Mouse (Mus musculus): ENCODE results near the gene Dynlrb2. TPM values are rescaled to one million over a fixed set of nuclear protein-coding genes. Genes with fewer than 3 reads are reported as not detected.

Gene Dynlrb2
- total RNA-seq (2021): not detected
- long read RNA-seq, experiment 1: 0 reads
- long read RNA-seq, experiment 2: 0 reads

- DNase-seq (ENCODE audit: low spot score): peak; percentile 87
These were observed at the start of gene Dynlrb2 for GRCm38 (mm10) chr8:116504477-116505120. Dynlrb2 (plus strand) TSS chr8:116504974.

- no peak for DNase-seq (ENCODE audit: low spot score)
These were observed 46.2 kb upstream of the Dynlrb2 start for GRCm38 (mm10) chr8:116458569-116458968.

- DNase-seq (ENCODE audit: low spot score): no peak
These were observed 43.3 kb upstream of the Dynlrb2 start for GRCm38 (mm10) chr8:116461472-116461871.

GRCm38 (mm10) chr8:116466586-116466985, 38.2 kb upstream of the Dynlrb2 start:
- DNase-seq (ENCODE audit: low spot score): no peak

GRCm38 (mm10) chr8:116467027-116467426, 37.7 kb upstream of the Dynlrb2 start:
- DNase-seq (ENCODE audit: low spot score): no peak

- DNase-seq (ENCODE audit: low spot score): no peak
These were observed 26.8 kb upstream of the Dynlrb2 start for GRCm38 (mm10) chr8:116477941-116478340.

GRCm38 (mm10) chr8:116478681-116479080, 26.1 kb upstream of the Dynlrb2 start:
- DNase-seq (ENCODE audit: low spot score): no peak

- DNase-seq (ENCODE audit: low spot score): peak; percentile 59
These were observed 23.9 kb upstream of the Dynlrb2 start for GRCm38 (mm10) chr8:116480894-116481293.

GRCm38 (mm10) chr8:116482738-116483137, 22.0 kb upstream of the Dynlrb2 start:
- no peak for DNase-seq (ENCODE audit: low spot score)

GRCm38 (mm10) chr8:116484087-116484486, 20.7 kb upstream of the Dynlrb2 start:
- DNase-seq (ENCODE audit: low spot score): no peak

- no peak for DNase-seq (ENCODE audit: low spot score)
These were observed 16.2 kb upstream of the Dynlrb2 start for GRCm38 (mm10) chr8:116488546-116488945.

GRCm38 (mm10) chr8:116500057-116500809, 4.5 kb upstream of the Dynlrb2 start:
- DNase-seq (ENCODE audit: low spot score): no peak

- DNase-seq (ENCODE audit: low spot score): peak; percentile 89
These were observed 3.9 kb downstream of the Dynlrb2 start for GRCm38 (mm10) chr8:116508721-116509120.

GRCm38 (mm10) chr8:116509247-116509646, 4.5 kb downstream of the Dynlrb2 start:
- DNase-seq (ENCODE audit: low spot score): no peak

- no peak for DNase-seq (ENCODE audit: low spot score)
These were observed 14.9 kb downstream of the Dynlrb2 start for GRCm38 (mm10) chr8:116519676-116520075.

GRCm38 (mm10) chr8:116521208-116521607, 16.4 kb downstream of the Dynlrb2 start:
- DNase-seq (ENCODE audit: low spot score): no peak

- no peak for DNase-seq (ENCODE audit: low spot score)
These were observed 16.9 kb downstream of the Dynlrb2 start for GRCm38 (mm10) chr8:116521641-116522040.

- no peak for DNase-seq (ENCODE audit: low spot score)
These were observed 17.5 kb downstream of the Dynlrb2 start for GRCm38 (mm10) chr8:116522104-116522767.

- DNase-seq (ENCODE audit: low spot score): no peak
These were observed 20.1 kb downstream of the Dynlrb2 start for GRCm38 (mm10) chr8:116524915-116525314.

GRCm38 (mm10) chr8:116528736-116529135, 24.0 kb downstream of the Dynlrb2 start:
- no peak for DNase-seq (ENCODE audit: low spot score)

- no peak for DNase-seq (ENCODE audit: low spot score)
These were observed 28.3 kb downstream of the Dynlrb2 start for GRCm38 (mm10) chr8:116533081-116533480.

- no peak for DNase-seq (ENCODE audit: low spot score)
These were observed 32.0 kb downstream of the Dynlrb2 start for GRCm38 (mm10) chr8:116536786-116537185.

Measured in gastrocnemius, adult 18-20 months (tissue).